Mouse (Mus musculus) olfactory bulb, adult 2 months (tissue): ENCODE data around the gene Exo1.

ENCODE experiments used
- CTCF ChIP-seq: fragments of 200-500 bp; IDR thresholded peaks from 2 replicates; pipeline ENCODE4 v1.5.1; 2012; ENCODE audit warnings: low read depth, mild to moderate bottlenecking, low read length, moderate library complexity; ENCODE audit not compliant: insufficient read depth
- POLR2A ChIP-seq: fragments of 200-500 bp; IDR thresholded peaks from 2 replicates; pipeline ENCODE4 v1.6.1; 2012; ENCODE audit warnings: mild to moderate bottlenecking, low read depth, low read length, moderate library complexity; ENCODE audit not compliant: insufficient read depth

DNA sequence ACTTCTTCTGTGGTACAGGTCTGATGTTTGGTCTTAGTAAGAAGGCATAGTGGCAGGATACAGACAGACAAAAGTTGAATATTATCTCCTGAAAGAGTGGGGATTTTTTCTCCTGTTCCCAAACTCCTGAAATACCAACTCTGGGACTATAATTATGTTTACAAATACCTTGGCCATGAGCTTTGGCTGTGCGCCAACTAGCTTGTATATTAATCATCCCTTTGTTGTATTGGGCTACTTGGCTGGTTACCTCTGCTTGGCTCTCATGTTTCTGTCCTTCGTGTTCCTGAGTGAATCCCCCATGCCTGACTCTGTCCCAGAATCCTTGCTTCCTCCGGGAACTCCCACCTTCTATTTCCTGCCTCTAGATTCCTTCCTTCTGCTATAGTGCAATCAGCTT, 3.0 kb downstream of the Exo1 start:
- no peak for TF ChIP-seq CTCF
- TF ChIP-seq POLR2A: no peak
